Mouse (Mus musculus): Measurements from ENCODE around the gene Rps2. TPM values are rescaled to one million over a fixed set of nuclear protein-coding genes. Genes with fewer than 3 reads are reported as not detected.

Rps2 gene
- total RNA-seq, 2 experiments from 2014 or later, result 867 to 881 TPM

DNA sequence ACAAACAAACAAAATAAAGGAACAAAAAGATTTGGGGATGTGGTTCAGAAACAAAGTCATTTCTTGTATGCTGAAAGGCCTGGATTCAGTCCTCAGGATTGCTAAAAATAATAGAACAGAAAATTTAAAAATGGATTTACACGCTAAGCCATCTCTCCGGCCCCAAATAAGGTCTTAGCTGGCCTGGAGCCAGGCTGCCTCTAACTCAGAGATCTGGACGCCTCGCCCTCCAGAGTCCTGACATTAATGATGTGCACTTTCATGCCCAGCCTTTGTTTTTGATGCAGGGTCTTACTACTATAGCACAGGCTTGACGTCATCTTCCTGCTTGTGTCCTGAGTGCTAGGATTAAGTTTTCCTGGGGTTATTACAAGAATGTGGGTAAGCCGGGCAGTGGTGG, 11.2 kb downstream of the Rps2 start:
- DNase-seq (ENCODE audit: low spot score in 2 of 2), result no peak

DNA sequence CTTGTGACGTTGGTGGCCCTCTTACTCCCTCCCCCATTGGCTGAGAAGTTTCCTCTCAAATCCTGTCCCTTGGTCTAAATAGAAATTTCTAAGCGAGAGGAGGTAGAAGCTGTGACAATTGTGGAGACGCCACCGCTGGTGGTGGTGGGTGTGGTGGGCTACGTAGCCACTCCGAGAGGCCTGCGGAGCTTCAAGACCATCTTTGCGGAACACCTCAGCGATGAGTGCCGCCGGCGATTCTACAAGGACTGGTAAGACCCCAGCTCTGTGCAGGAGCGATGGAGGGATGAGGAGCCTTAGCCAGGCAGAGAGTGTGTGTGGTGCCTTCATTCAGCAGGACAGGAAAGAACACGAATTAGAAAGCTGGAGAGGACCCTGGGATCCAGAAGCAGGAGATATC, 12.9 kb downstream of the Rps2 start:
- DNase-seq (ENCODE audit: low spot score in 2 of 2), result no peak

DNA sequence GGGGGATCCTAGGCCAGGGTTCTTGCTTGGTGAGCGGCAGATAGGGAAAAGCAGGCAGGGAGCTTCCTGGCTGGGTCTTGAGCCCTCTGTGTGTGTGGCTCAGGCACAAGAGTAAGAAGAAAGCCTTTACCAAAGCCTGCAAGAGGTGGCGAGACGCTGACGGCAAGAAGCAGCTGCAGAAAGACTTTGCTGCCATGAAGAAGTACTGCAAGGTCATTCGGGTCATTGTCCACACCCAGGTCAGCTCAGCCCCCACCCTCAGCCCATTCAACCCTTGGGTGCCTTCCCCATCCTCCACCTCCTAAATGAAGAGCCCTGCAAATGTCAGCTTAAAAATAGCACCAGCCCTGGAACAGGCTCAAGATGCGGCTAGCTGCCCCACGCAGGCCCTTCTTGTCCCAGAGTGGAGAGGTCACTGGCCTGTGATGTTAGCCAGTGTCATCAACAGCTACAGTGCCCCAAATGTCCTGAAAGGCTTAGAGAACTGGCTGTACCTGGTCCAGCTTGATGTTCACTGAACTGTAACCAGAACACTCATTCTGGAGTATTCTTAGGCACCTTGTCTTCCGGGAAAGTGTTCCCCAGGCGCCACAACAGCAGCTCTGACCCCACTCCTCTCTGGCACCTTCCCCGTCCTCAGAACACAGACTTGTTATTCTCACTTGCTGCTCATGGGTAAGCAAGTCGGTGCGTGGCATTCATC, 14.5 kb downstream of the Rps2 start:
- no peak for DNase-seq (ENCODE audit: low spot score in 2 of 2)

DNA sequence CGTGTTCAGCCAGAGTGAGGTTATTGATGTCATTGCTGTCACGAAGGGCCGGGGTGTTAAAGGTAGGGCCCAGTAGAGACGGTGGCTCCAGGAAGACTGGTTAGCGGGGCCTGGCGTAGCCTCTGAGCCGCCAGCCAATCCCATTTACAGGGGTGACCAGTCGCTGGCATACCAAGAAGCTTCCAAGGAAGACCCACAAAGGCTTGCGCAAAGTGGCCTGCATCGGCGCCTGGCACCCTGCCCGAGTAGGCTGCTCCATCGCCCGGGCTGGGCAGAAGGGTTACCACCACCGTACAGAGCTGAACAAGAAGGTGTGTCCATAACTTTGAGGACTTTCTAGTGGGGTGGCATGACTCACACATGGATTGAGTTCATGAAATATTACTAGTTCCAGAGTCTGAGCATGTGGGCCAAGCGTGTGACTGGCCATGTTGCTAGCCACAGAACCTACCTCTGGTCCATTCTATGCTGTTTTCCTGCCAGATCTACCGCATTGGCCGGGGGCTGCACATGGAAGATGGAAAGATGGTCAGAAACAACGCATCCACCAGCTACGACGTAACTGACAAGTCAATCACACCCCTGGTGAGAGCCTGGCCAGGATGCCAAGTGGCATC, 15.6 kb downstream of the Rps2 start:
- no peak for DNase-seq (ENCODE audit: low spot score in 2 of 2)

DNA sequence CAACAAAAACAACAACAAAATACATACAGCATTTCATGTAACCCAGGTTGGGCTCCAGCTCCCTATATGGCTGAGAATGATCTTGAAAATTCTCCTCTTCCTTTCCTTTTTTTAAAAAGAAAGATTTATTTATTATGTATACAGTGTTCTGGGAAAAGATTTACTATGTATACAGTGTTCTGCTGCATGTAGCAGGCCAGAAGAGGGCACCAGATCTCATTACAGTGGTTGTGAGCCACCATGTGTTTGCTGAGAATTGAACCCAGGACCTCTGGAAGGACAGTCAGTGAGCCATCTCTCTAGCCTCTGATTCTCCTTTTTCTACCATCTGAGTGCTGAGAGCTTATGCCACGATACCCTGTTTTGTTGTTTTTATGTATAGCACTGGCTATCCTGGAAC, 16.6 kb downstream of the Rps2 start:
- no peak for DNase-seq (ENCODE audit: low spot score in 2 of 2)

DNA sequence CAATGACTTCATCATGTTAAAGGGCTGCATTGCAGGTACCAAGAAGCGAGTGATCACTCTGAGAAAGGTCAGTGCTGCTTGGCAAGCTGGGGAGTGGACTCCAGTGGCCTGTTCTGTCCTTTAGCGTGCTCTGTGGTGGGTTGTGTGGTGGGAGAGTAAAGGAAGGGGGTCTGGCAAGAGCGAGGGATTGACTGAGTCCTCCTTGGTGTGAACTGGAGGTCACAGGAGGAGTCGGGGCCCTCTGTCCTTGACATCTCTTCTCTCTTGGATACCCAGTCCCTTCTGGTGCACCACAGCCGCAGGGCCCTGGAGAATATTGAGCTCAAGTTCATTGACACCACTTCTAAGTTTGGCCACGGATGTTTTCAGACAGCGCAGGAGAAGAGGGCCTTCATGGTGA, 17.5 kb downstream of the Rps2 start:
- no peak for DNase-seq (ENCODE audit: low spot score in 2 of 2)

DNA sequence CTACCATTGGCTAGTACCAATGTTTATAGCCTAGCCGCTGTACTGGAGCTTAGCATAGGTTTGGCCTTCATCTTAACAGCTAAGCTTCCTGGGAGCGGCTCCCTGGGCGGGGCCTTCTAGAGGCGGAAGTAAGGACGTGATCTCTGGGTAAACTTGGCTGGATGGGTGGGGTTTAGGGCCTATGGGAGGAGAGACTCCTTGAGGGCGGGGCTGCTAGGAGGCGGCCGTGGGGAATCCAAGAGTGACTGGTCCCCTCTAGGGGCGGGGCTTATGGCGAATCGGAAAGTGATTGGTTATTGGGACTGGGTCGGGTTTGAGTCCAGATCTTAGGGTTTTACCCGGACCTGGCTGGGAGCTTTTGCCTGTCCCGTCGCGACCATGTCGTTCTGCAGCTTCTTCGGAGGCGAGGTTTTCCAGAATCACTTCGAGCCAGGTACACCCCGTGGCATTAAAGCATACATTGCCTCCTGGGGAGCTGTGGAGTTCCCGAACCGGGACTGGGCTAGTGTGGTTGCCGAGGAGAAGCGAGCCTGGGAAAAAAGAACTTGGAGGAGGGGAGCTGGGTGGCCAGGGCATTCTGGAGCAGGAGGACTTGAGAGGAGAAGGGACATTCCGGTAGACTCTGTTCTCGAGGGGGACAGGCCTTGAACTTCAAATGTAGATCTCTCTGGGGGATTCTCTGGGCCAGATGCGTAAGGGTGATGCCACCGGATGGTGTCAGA, 18.6 kb downstream of the Rps2 start, which contains the start of gene Msrb1:
Gene Msrb1 (plus strand): TSS at position 313 of the 722 bp plus-strand sequence.
- DNase-seq (ENCODE audit: low spot score in 2 of 2), result peak; percentile 71 to 93

DNA sequence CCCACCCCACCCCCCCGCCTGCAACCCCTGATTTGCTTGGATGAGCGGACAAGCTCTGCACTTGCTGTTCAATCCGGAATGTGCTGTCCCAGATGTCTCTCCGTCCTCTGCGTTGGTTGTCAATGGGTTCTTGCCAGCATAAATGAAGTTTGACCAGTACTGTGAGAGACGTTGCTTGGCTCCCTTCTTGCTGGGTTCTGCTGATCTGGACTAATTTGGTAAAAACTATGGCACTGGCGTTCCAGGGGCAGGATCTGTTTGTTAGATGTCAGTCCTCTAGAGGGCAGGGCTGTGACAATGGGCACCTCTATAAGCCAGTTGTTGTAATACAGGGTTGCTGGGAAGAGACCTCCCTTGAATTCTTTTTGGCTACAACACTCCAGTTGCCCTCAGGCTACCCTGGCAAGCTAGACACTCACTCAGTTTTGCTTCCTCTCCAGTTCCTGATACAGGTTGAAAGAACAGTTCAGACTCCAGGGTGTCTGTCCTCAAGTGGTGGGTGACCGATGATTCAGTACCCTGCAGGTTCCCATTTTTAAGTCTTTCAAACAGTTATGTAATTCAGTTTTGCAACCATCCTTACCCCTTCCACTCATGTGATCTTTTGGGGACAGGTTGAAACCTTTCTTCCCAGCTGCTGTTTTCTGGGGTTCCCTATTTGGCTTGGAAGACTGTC, 19.4 kb downstream of the Rps2 start:
- DNase-seq (ENCODE audit: low spot score in 2 of 2), result no peak

DNA sequence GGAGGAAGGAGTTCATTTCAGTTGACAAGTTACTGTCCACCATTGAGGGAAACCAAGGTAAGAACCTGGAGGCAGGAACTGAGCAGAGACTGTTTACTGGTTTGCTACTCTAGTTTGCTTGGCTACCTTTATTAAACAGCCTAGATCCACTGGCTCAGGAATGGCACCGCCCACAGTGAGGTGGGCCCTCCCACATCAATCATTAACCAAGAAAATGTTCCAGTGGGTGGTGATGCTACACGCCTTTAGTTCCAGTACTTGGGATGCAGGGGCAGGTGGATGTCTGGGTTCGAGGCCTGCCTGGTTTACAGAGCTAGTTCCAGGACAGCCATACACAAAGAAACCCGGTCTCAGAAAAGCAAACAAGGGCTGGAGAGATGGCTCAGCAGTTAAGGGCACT, 20.3 kb downstream of the Rps2 start:
- DNase-seq (ENCODE audit: low spot score in 2 of 2), result no peak

DNA sequence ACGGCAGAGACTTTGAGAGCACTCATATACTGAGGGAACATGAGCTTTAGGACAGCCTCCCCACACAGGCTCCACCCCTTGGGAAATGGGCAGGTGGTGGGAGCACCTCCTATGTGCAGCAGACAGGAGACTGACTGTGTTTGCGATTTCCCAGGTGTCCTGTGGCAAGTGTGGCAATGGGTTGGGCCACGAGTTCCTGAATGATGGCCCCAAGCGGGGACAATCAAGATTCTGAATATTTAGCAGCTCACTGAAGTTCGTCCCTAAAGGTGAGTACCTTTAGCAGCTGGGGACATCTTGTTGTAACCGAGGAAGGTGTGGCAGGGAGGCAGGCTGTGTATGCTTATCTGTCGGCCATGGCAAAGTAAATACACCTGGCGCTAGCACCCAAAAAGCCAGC, 22.0 kb downstream of the Rps2 start:
- no peak for DNase-seq (ENCODE audit: low spot score in 2 of 2)

DNA sequence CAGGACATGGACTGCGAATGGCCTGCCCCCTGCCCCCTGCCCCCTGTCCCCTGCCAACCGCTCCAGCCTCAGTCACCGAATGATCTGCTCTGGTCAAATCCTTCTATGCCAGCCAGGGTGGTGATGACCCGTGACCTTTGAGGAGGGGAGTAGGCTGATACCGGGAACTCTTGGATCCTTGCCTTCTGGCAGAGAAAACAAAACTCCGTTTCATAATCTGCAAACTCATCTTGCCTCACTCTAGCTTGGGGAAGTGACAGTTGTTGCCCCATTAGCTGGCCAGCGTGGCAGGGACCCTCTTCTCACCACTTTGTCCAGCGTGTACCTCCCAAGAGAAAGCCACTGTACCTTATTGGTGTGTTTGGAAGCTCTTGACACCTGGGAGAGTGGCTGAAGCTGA, 24.4 kb downstream of the Rps2 start:
- DNase-seq (ENCODE audit: low spot score in 2 of 2), result no peak

DNA sequence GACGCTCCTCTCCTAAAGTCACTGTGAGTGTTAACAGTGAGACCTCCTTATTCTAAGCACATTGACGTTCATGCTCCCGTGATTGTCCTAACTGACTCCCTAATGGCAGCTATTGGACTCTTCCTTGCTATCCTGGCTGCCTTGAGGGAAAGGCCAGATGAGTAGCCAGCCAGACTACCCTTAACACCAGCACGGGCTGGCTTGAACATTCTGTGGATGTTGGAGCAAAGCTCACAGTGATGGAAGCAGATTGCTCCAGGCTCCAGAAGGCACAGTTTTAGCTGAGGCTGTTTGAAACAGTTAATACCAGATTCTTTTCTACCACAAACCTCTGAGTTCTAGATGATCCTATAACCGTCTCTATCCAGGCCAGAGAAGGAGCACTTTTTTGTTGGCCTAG, 26.0 kb downstream of the Rps2 start:
- DNase-seq (ENCODE audit: low spot score in 2 of 2), result no peak

DNA sequence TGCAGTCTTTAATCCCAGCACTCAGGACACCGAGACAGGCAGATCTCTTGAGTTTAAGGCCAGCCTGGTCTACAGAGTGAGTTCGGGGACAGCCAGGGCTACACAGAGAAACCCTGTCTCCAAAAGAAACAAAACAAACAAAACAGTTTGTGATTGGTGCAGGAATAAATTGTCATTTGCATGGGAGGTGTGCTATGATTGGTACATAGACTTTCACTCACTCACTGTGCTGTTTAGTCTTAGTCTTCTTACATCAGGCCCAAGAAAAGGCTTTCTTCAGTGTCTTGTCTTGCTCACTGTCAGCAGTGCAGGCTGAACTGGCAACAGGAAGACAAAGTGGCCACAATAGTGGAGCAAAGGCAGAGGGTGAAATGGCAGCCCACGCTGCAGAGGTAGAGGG, 26.5 kb downstream of the Rps2 start:
- DNase-seq (ENCODE audit: low spot score in 2 of 2), result no peak

DNA sequence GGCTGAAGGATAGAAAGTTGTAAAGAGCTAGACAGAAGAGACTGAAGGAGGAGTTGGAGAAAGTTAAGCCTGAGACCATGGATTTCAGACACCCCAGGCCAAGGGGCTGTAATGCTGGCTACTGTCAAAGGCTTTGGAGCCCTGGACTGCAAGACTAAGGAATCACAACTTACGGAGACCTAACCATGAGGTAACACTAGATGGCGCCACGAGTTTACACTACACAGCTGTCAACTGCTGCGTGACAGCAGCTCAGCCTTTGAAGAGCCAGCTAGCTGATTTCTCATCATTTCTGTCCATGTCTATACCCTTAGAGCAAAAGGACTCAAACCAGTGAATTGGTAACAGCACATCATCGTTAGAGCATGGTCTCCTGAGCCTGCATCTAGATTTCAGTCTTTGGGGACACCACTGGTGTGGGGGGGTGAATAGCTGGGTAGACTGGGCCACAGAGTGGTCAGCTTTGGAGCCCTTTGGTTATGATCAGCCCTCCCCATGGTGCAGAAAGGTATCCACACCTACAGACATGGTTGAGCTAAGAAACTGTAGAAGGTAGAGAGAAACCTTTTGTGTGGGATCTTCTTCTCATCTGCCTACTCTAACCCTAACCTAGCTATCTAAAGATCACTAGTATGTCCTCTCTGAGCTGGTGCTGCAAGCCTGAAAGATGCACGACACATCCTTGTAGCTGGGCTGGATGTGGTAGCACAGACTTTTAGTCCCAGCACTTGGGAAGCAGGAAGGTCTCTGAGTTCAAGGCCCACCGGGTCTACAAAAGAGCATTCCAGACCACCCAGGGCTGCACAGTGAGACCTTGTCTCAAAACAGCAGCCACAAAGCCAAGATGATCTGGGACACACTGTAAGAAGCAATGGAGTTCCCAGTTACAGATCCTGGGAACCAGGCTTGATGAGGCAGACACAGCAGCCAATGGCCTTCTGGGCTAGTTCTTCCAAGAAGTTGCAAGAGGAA, 27.9 kb downstream of the Rps2 start:
- peak; percentile 57 to 71 for DNase-seq (ENCODE audit: low spot score in 2 of 2)

DNA sequence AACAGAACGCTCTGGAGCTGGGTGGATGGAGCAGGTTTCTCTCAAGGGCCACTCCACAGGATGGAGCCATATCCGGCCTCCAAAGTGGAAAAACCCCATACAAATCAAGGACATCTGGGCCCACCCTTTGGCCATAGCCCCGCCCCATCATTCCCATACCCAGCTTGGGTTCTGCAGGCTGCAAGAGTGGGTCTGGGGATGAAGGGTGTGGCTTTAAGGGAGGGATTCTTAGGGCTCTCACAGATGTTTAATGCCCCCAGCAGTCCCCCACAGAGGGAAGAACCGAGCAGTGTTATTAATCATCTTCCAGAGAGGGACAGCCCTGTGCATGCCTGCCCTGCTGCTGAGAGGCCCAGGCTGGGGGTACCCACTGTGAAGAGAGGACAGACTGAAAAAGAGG, 29.1 kb downstream of the Rps2 start:
- DNase-seq (ENCODE audit: low spot score in 2 of 2), result no peak

DNA sequence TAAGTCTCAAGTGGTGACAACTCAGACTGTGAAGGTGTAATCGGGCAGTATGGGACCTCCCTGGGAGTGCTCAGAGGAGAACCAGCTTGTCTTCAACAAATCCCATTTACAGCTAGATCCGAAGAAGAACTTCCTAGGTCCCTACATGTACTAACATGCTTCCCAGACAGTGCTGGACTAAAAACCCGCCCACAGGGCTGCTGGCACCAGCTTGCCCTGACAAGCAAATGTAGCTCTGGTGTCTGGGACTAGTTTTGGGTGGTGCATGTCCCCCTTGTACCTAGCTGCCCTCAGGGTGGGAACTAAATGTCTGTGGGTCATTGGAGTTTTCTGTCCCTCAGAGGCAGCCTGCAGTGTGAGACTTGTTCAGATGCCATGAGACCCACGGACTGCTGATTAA, 33.6 kb downstream of the Rps2 start:
- DNase-seq (ENCODE audit: low spot score in 2 of 2), result no peak

DNA sequence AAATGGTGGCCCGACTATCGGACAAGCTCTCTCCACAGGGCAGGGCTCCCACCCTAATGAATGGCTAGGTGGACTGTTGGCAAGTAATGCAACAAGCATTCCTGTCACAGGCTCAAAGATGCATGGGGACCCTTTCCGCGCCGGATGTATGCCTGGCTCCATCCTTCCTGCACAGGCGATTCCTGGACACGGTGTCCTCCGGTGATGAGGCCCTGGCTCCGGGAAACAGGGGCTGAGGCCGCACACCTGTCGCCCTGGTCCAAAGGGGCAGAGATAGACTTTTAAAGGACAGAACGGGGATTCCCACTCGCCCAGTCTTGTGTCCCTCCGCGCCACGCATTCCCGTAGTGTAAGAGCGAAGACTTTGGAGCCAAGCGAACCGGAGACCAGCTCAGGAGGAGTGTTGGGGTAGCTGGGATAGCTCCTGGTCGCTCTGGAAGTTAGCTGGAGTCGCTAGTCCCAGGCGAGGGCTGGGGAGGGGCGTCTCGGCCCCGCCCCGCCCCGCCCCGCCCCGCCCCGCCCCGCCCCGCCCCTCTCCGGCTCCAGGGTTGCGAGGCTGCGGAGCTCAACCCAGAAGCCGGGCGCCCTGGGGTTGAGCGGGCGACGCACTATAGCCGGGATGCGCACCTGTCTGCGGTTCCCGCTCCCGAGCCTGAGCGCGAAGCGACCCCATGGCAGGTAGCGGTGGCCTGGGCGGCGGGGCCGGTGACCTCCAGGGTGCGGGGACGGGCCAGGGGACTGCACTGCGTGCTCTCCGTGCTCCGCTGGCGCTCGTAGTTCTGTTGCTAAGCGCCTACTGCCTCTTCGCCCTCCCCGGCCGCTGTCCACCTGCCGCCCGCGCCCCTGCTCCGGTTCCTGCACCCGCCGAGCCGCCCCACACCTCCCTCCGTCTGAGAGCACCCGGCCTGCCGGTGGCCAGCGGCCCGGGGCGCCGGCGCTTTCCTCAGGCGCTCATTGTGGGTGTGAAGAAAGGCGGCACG, 34.8 kb downstream of the Rps2 start, which contains the start of gene Hs3st6:
Gene Hs3st6 (plus strand): TSS at position 574 of the 980 bp plus-strand sequence.
- DNase-seq (ENCODE audit: low spot score in 2 of 2), result no peak

DNA sequence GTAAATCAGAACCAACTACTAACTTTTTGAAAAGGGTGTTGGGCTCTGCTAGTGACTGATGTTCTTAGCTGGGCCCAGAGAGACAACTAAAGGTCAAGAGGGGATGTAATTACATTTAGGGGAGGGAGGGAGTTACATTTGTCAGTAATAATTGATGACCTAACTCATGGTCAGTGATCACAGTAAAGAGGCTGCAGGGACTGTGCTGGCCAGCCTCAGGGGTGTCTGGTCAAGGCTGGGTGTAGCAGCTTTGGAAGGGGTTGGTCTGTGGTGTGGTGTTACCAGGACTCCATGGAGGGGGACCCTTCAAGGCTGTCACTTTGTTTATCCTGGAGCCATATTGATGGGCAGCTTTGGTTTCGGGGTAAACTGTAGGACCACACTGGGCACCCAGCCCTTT, 39.5 kb downstream of the Rps2 start:
- DNase-seq (ENCODE audit: low spot score in 2 of 2), result no peak

DNA sequence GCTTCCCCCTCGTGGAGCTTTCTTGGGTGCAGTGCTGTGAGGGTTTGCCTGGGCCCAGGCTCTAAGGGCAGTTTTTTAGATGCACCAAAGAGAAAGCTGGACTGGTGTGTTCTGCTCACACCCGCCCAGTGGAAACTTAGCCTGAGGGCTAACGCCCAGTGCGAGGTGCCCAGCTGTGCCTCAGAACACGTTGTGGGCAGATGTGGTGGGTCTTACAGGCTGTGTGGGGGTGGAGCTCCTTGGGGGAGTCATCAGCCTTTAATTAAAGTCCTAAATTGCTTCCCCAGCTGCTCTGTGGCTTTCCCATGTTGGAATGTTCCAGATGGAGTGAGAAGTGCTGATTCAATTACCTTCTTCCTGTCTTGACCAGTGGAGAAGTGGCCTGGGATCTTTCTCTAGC, 43.2 kb downstream of the Rps2 start:
- DNase-seq (ENCODE audit: low spot score in 2 of 2), result no peak
